Mouse (Mus musculus): ENCODE data around the gene Ephb4. TPM values are rescaled to one million over a fixed set of nuclear protein-coding genes. Genes with fewer than 3 reads are reported as not detected.

Ephb4 gene
- polyA plus RNA-seq, 1 experiment from 2014 or later = 46.4 TPM

- H3K9me3 ChIP-seq (replicated peaks; ENCODE audit: control insufficient read depth, low read length) = no peaks in the 10 kb centered on the region
- peak overlapping the region; percentile 54 for H3K27ac ChIP-seq (replicated peaks; ENCODE audit: low read depth, low read length)
- peaks cover 6% of the 10 kb centered on the region; the same call in 1 of the 2 replicates for H3K4me1 ChIP-seq (ENCODE audit: control insufficient read depth, insufficient read depth, low read length)
- under 1% methylated on average over 11 of the region's 11 CpGs for WGBS
- peak overlapping the region; percentile 34 for H3K4me3 ChIP-seq (ENCODE audit: low read depth, low read length)
- H3K36me3 ChIP-seq (replicated peaks; ENCODE audit: control insufficient read depth, insufficient read depth, low read depth, low read length) = no peaks in the 10 kb centered on the region
- DNase-seq (ENCODE audit: low spot score) = no peak
- H3K9ac ChIP-seq (replicated peaks; ENCODE audit: low read length) = peak overlapping the region; percentile 70
- no peaks in the 10 kb centered on the region for H3K27me3 ChIP-seq (ENCODE audit: control insufficient read depth, insufficient read depth, low read length)
- peak overlapping the region; percentile 74 for H3K4me2 ChIP-seq (ENCODE audit: low read depth, low read length)
- ATAC-seq (replicated peaks; ENCODE audit: insufficient number of reproducible peaks, low FRiP score, low TSS enrichment, low read depth) = no peak
These were observed 11.1 kb upstream of the Ephb4 start for GRCm38 (mm10) chr5:137338663-137339289.

- Histone ChIP-seq H3K27ac (replicated peaks; ENCODE audit: low read depth, low read length) (no peak overlapping the region; the same call in 1 of the 2 replicates), H3K4me2 (ENCODE audit: low read depth, low read length) (peak overlapping the region; percentile 74), H3K9me3 (replicated peaks; ENCODE audit: control insufficient read depth, low read length) (no peaks in the 10 kb centered on the region), H3K36me3 (replicated peaks; ENCODE audit: control insufficient read depth, insufficient read depth, low read depth, low read length) (no peaks in the 10 kb centered on the region), H3K4me1 (ENCODE audit: control insufficient read depth, insufficient read depth, low read length) (peaks cover 6% of the 10 kb centered on the region; the same call in 1 of the 2 replicates), H3K9ac (replicated peaks; ENCODE audit: low read length) (peak overlapping the region; percentile 70), H3K27me3 (ENCODE audit: control insufficient read depth, insufficient read depth, low read length) (no peaks in the 10 kb centered on the region), H3K4me3 (ENCODE audit: low read depth, low read length) (peak overlapping the region; percentile 34)
- ATAC-seq (replicated peaks; ENCODE audit: insufficient number of reproducible peaks, low FRiP score, low TSS enrichment, low read depth) = peak; percentile 42
- 5% methylated on average over 22 of the region's 22 CpGs for whole genome bisulfite sequencing
- DNase-seq (ENCODE audit: low spot score) = no peak
These were observed 10.5 kb upstream of the Ephb4 start for GRCm38 (mm10) chr5:137339290-137339979.

- Histone ChIP-seq H3K27ac (replicated peaks; ENCODE audit: low read depth, low read length) (no peak overlapping the region; the same call in 1 of the 2 replicates), H3K9me3 (replicated peaks; ENCODE audit: control insufficient read depth, low read length) (no peaks in the 10 kb centered on the region), H3K4me3 (ENCODE audit: low read depth, low read length) (no peak overlapping the region), H3K9ac (replicated peaks; ENCODE audit: low read length) (peak overlapping the region; percentile 70; the same call in 1 of the 2 replicates), H3K4me1 (ENCODE audit: control insufficient read depth, insufficient read depth, low read length) (peaks cover 6% of the 10 kb centered on the region; the same call in 1 of the 2 replicates), H3K4me2 (ENCODE audit: low read depth, low read length) (no peak overlapping the region), H3K27me3 (ENCODE audit: control insufficient read depth, insufficient read depth, low read length) (no peaks in the 10 kb centered on the region), H3K36me3 (replicated peaks; ENCODE audit: control insufficient read depth, insufficient read depth, low read depth, low read length) (no peaks in the 10 kb centered on the region)
- 77% methylated on average over 6 of the region's 6 CpGs for WGBS
- ATAC-seq (replicated peaks; ENCODE audit: insufficient number of reproducible peaks, low FRiP score, low TSS enrichment, low read depth) (no peak), DNase-seq (ENCODE audit: low spot score) (no peak)
These were observed 9.7 kb upstream of the Ephb4 start for GRCm38 (mm10) chr5:137340222-137340621.

- Histone ChIP-seq H3K27ac (replicated peaks; ENCODE audit: low read depth, low read length) (no peak overlapping the region), H3K27me3 (ENCODE audit: control insufficient read depth, insufficient read depth, low read length) (no peaks in the 10 kb centered on the region), H3K9ac (replicated peaks; ENCODE audit: low read length) (no peak overlapping the region), H3K4me2 (ENCODE audit: low read depth, low read length) (no peak overlapping the region), H3K36me3 (replicated peaks; ENCODE audit: control insufficient read depth, insufficient read depth, low read depth, low read length) (no peaks in the 10 kb centered on the region), H3K4me3 (ENCODE audit: low read depth, low read length) (no peak overlapping the region), H3K4me1 (ENCODE audit: control insufficient read depth, insufficient read depth, low read length) (peaks cover 6% of the 10 kb centered on the region; the same call in 1 of the 2 replicates), H3K9me3 (replicated peaks; ENCODE audit: control insufficient read depth, low read length) (no peaks in the 10 kb centered on the region)
- no peak for DNase-seq (ENCODE audit: low spot score)
- ATAC-seq (replicated peaks; ENCODE audit: insufficient number of reproducible peaks, low FRiP score, low TSS enrichment, low read depth) = no peak
- 73% methylated on average over 7 of the region's 7 CpGs for whole genome bisulfite sequencing
These were observed 7.4 kb upstream of the Ephb4 start for GRCm38 (mm10) chr5:137342407-137343012.

- no peak for ATAC-seq (replicated peaks; ENCODE audit: insufficient number of reproducible peaks, low FRiP score, low TSS enrichment, low read depth)
- Histone ChIP-seq H3K27me3 (ENCODE audit: control insufficient read depth, insufficient read depth, low read length) (no peaks in the 10 kb centered on the region), H3K4me1 (ENCODE audit: control insufficient read depth, insufficient read depth, low read length) (peaks cover 6% of the 10 kb centered on the region; the same call in 1 of the 2 replicates), H3K9ac (replicated peaks; ENCODE audit: low read length) (no peak overlapping the region), H3K36me3 (replicated peaks; ENCODE audit: control insufficient read depth, insufficient read depth, low read depth, low read length) (no peaks in the 10 kb centered on the region), H3K4me3 (ENCODE audit: low read depth, low read length) (no peak overlapping the region), H3K9me3 (replicated peaks; ENCODE audit: control insufficient read depth, low read length) (no peaks in the 10 kb centered on the region), H3K27ac (replicated peaks; ENCODE audit: low read depth, low read length) (no peak overlapping the region), H3K4me2 (ENCODE audit: low read depth, low read length) (no peak overlapping the region)
- DNase-seq (ENCODE audit: low spot score) = no peak
- WGBS = 92% methylated on average over 5 of the region's 5 CpGs
These were observed 6.5 kb upstream of the Ephb4 start for GRCm38 (mm10) chr5:137343412-137343811.

- Histone ChIP-seq H3K36me3 (replicated peaks; ENCODE audit: control insufficient read depth, insufficient read depth, low read depth, low read length) (no peaks in the 10 kb centered on the region), H3K4me3 (ENCODE audit: low read depth, low read length) (no peak overlapping the region), H3K27me3 (ENCODE audit: control insufficient read depth, insufficient read depth, low read length) (no peaks in the 10 kb centered on the region), H3K27ac (replicated peaks; ENCODE audit: low read depth, low read length) (no peak overlapping the region), H3K4me1 (ENCODE audit: control insufficient read depth, insufficient read depth, low read length) (peaks cover 8% of the 10 kb centered on the region; the same call in 1 of the 2 replicates), H3K9me3 (replicated peaks; ENCODE audit: control insufficient read depth, low read length) (no peaks in the 10 kb centered on the region), H3K9ac (replicated peaks; ENCODE audit: low read length) (no peak overlapping the region), H3K4me2 (ENCODE audit: low read depth, low read length) (no peak overlapping the region)
- ATAC-seq (replicated peaks; ENCODE audit: insufficient number of reproducible peaks, low FRiP score, low TSS enrichment, low read depth) (no peak), DNase-seq (ENCODE audit: low spot score) (no peak)
These were observed 6.0 kb upstream of the Ephb4 start for GRCm38 (mm10) chr5:137343869-137344268.

GRCm38 (mm10) chr5:137345821-137346220, 4.1 kb upstream of the Ephb4 start:
- Histone ChIP-seq H3K4me1 (ENCODE audit: control insufficient read depth, insufficient read depth, low read length) (0 out of 2 replicates have a peak, but pooled peaks cover 2% of the 10 kb centered on the region), H3K9ac (replicated peaks; ENCODE audit: low read length) (no peak overlapping the region), H3K36me3 (replicated peaks; ENCODE audit: control insufficient read depth, insufficient read depth, low read depth, low read length) (no peaks in the 10 kb centered on the region), H3K4me3 (ENCODE audit: low read depth, low read length) (no peak overlapping the region), H3K4me2 (ENCODE audit: low read depth, low read length) (no peak overlapping the region), H3K27me3 (ENCODE audit: control insufficient read depth, insufficient read depth, low read length) (no peaks in the 10 kb centered on the region), H3K9me3 (replicated peaks; ENCODE audit: control insufficient read depth, low read length) (no peaks in the 10 kb centered on the region), H3K27ac (replicated peaks; ENCODE audit: low read depth, low read length) (no peak overlapping the region)
- ATAC-seq (replicated peaks; ENCODE audit: insufficient number of reproducible peaks, low FRiP score, low TSS enrichment, low read depth) = no peak
- 29% methylated on average over 9 of the region's 9 CpGs for WGBS
- DNase-seq (ENCODE audit: low spot score) = peak; percentile 39

- WGBS = 67% methylated on average over 1 of the region's 1 CpGs
- no peak overlapping the region for H3K4me2 ChIP-seq (ENCODE audit: low read depth, low read length)
- no peak overlapping the region for H3K27ac ChIP-seq (replicated peaks; ENCODE audit: low read depth, low read length)
- ATAC-seq (replicated peaks; ENCODE audit: insufficient number of reproducible peaks, low FRiP score, low TSS enrichment, low read depth) (no peak), DNase-seq (ENCODE audit: low spot score) (no peak)
- H3K4me1 ChIP-seq (ENCODE audit: control insufficient read depth, insufficient read depth, low read length) = 0 out of 2 replicates have a peak, but pooled peaks cover 2% of the 10 kb centered on the region
- H3K4me3 ChIP-seq (ENCODE audit: low read depth, low read length) = no peak overlapping the region
- no peaks in the 10 kb centered on the region for H3K27me3 ChIP-seq (ENCODE audit: control insufficient read depth, insufficient read depth, low read length)
- no peak overlapping the region for H3K9ac ChIP-seq (replicated peaks; ENCODE audit: low read length)
- no peaks in the 10 kb centered on the region for H3K9me3 ChIP-seq (replicated peaks; ENCODE audit: control insufficient read depth, low read length)
- H3K36me3 ChIP-seq (replicated peaks; ENCODE audit: control insufficient read depth, insufficient read depth, low read depth, low read length) = no peaks in the 10 kb centered on the region
These were observed 3.5 kb upstream of the Ephb4 start for GRCm38 (mm10) chr5:137346388-137346787.

All from embryonic facial prominence, embryonic 11.5 days (tissue).